Mouse (Mus musculus): Measurements from ENCODE around the gene Il25. TPM values are rescaled to one million over a fixed set of nuclear protein-coding genes. Genes with fewer than 3 reads are reported as not detected.
"Not testable (repeated sequence)": the region's sequence is repeated elsewhere in the genome, so short reads cannot be mapped to it uniquely, and the experiment has no call there.

Il25 gene
- polyA plus RNA-seq, 1 experiment from 2014 or later = not detected

GRCm38 (mm10) chr14:54958503-54958902, 26.0 kb downstream of the Il25 start:
- Histone ChIP-seq H3K36me3 (replicated peaks; ENCODE audit: insufficient read depth, low read length) (no peaks in the 10 kb centered on the region), H3K4me3 (ENCODE audit: low read depth, low read length) (no peak overlapping the region), H3K4me1 (ENCODE audit: insufficient read depth) (no peaks in the 10 kb centered on the region), H3K27ac (ENCODE audit: low read depth) (no peak overlapping the region), H3K4me2 (ENCODE audit: low read depth, low read length) (no peak overlapping the region), H3K27me3 (ENCODE audit: insufficient read depth, low read length) (no peaks in the 10 kb centered on the region), H3K9me3 (ENCODE audit: low read length) (no peaks in the 10 kb centered on the region), H3K9ac (replicated peaks) (no peak overlapping the region)
- ATAC-seq = no peak
- TF ChIP-seq CTCF (IDR thresholded peaks at IDR 0.05; ENCODE audit: low read depth) (no peak), EP300 (IDR thresholded peaks at IDR 0.05; ENCODE audit: low read depth) (no peak)
- no peak for DNase-seq
- 74% methylated on average over 4 of the region's 4 CpGs for WGBS (ENCODE audit: insufficient replicate concordance)

GRCm38 (mm10) chr14:54959197-54959596, 26.7 kb downstream of the Il25 start:
- Histone ChIP-seq H3K9ac (replicated peaks) (no peak overlapping the region), H3K4me1 (ENCODE audit: insufficient read depth) (no peaks in the 10 kb centered on the region), H3K36me3 (replicated peaks; ENCODE audit: insufficient read depth, low read length) (no peaks in the 10 kb centered on the region), H3K4me3 (ENCODE audit: low read depth, low read length) (no peak overlapping the region), H3K27me3 (ENCODE audit: insufficient read depth, low read length) (no peaks in the 10 kb centered on the region), H3K27ac (ENCODE audit: low read depth) (no peak overlapping the region), H3K9me3 (ENCODE audit: low read length) (no peaks in the 10 kb centered on the region), H3K4me2 (ENCODE audit: low read depth, low read length) (no peak overlapping the region)
- DNase-seq (no peak), ATAC-seq (no peak)
- 70% methylated on average over 3 of the region's 3 CpGs for WGBS (ENCODE audit: insufficient replicate concordance)
- TF ChIP-seq EP300 (IDR thresholded peaks at IDR 0.05; ENCODE audit: low read depth) = no peak

- ATAC-seq; H3K4me3 ChIP-seq (ENCODE audit: low read depth, low read length); H3K27ac ChIP-seq (ENCODE audit: low read depth); H3K36me3 ChIP-seq (replicated peaks; ENCODE audit: insufficient read depth, low read length); H3K9ac ChIP-seq (replicated peaks); H3K9me3 ChIP-seq (ENCODE audit: low read length); H3K27me3 ChIP-seq (ENCODE audit: insufficient read depth, low read length); DNase-seq; H3K4me1 ChIP-seq (ENCODE audit: insufficient read depth); H3K4me2 ChIP-seq (ENCODE audit: low read depth, low read length): not testable (repeated sequence)
- WGBS (ENCODE audit: insufficient replicate concordance) = 80% methylated on average over 12 of the region's 12 CpGs
Observed at GRCm38 (mm10) chr14:54959853-54960613, 27.5 kb downstream of the Il25 start.

GRCm38 (mm10) chr14:54960769-54961168, 28.3 kb downstream of the Il25 start:
- Histone ChIP-seq H3K9me3 (ENCODE audit: low read length) (no peaks in the 10 kb centered on the region), H3K27ac (ENCODE audit: low read depth) (no peak overlapping the region), H3K36me3 (replicated peaks; ENCODE audit: insufficient read depth, low read length) (no peaks in the 10 kb centered on the region), H3K4me3 (ENCODE audit: low read depth, low read length) (no peak overlapping the region), H3K4me1 (ENCODE audit: insufficient read depth) (no peaks in the 10 kb centered on the region), H3K4me2 (ENCODE audit: low read depth, low read length) (no peak overlapping the region), H3K27me3 (ENCODE audit: insufficient read depth, low read length) (no peaks in the 10 kb centered on the region), H3K9ac (replicated peaks) (no peak overlapping the region)
- ATAC-seq (no peak), DNase-seq (no peak)
- TF ChIP-seq CTCF (IDR thresholded peaks at IDR 0.05; ENCODE audit: low read depth) = no peak
- no peak for TF ChIP-seq EP300 (IDR thresholded peaks at IDR 0.05; ENCODE audit: low read depth)
- 45% methylated on average over 10 of the region's 10 CpGs for WGBS (ENCODE audit: insufficient replicate concordance)

GRCm38 (mm10) chr14:54961487-54961886, 29.0 kb downstream of the Il25 start:
- no peak for ATAC-seq
- TF ChIP-seq CTCF (IDR thresholded peaks at IDR 0.05; ENCODE audit: low read depth) (no peak), EP300 (IDR thresholded peaks at IDR 0.05; ENCODE audit: low read depth) (no peak)
- no peaks in the 10 kb centered on the region for H3K9me3 ChIP-seq (ENCODE audit: low read length)
- WGBS (ENCODE audit: insufficient replicate concordance) = 59% methylated on average over 5 of the region's 5 CpGs
- no peak overlapping the region for H3K4me3 ChIP-seq (ENCODE audit: low read depth, low read length)
- H3K9ac ChIP-seq (replicated peaks) = no peak overlapping the region
- DNase-seq = no peak
- H3K4me1 ChIP-seq (ENCODE audit: insufficient read depth) = no peaks in the 10 kb centered on the region
- no peak overlapping the region for H3K4me2 ChIP-seq (ENCODE audit: low read depth, low read length)
- H3K36me3 ChIP-seq (replicated peaks; ENCODE audit: insufficient read depth, low read length) = no peaks in the 10 kb centered on the region
- no peak overlapping the region for H3K27ac ChIP-seq (ENCODE audit: low read depth)
- H3K27me3 ChIP-seq (ENCODE audit: insufficient read depth, low read length) = no peaks in the 10 kb centered on the region

- no peak overlapping the region for H3K9ac ChIP-seq (replicated peaks)
- no peaks in the 10 kb centered on the region for H3K9me3 ChIP-seq (ENCODE audit: low read length)
- H3K4me3 ChIP-seq (ENCODE audit: low read depth, low read length) = no peak overlapping the region
- no peak for TF ChIP-seq EP300 (IDR thresholded peaks at IDR 0.05; ENCODE audit: low read depth)
- no peak for TF ChIP-seq CTCF (IDR thresholded peaks at IDR 0.05; ENCODE audit: low read depth)
- no peaks in the 10 kb centered on the region for H3K27me3 ChIP-seq (ENCODE audit: insufficient read depth, low read length)
- ATAC-seq (no peak), DNase-seq (no peak)
- H3K4me1 ChIP-seq (ENCODE audit: insufficient read depth) = no peaks in the 10 kb centered on the region
- H3K4me2 ChIP-seq (ENCODE audit: low read depth, low read length) = no peak overlapping the region
- H3K27ac ChIP-seq (ENCODE audit: low read depth) = no peak overlapping the region
- no peaks in the 10 kb centered on the region for H3K36me3 ChIP-seq (replicated peaks; ENCODE audit: insufficient read depth, low read length)
- WGBS (ENCODE audit: insufficient replicate concordance) = 73% methylated on average over 7 of the region's 7 CpGs
Observed at GRCm38 (mm10) chr14:54962714-54963113, 30.2 kb downstream of the Il25 start.

Measured in liver, postnatal 0 days (tissue).